21 mouse cellular contexts compared by ENCODE assay signal in the genomic region with DNA sequence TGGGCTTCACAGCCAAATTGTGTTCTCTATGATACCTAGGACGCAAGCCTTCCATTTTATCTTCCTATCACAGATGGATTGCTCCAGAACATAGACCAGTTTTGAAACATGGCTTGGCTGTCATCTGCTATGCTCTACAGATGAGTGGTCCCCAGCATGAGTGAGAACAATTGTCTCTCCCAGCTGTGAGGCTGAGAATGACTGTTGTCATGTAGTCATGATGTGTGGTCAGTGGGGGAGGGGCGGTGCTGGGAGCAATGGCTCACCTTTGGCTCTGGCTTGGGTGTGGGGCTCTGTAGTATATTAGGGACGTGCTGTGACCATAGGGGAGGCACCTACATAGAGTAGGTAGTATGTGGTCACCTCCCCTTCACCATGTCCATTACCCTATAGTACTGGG.
A peak's percentile ranks its signal among the peaks of the same experiment; 100 is the strongest.
DNase-seq lines count a peak whose midpoint lies in the region; TF ChIP-seq lines count a peak whose summit lies in the region.
"Had no signal": no experiment of that assay in that cellular context is flagged by ENCODE, and none has a peak within 500 bp of the region (broad histone marks: within the 10 kb centered on the region; RNA-seq: fewer than 3 reads in every experiment).

No protein-coding gene starts in this region.

- peak overlapping the region; percentile 36; the same call in 1 of the 2 replicates for H3K27ac ChIP-seq in layer of hippocampus, adult 2 months
- H3K27ac ChIP-seq: embryonic facial prominence, embryonic 13.5 days; embryonic facial prominence, embryonic 15.5 days; forebrain, embryonic 10.5 days; forebrain, embryonic 12.5 days had no signal

- no peak overlapping the region for H3K4me3 ChIP-seq in layer of hippocampus, adult 2 months
- H3K4me3 ChIP-seq: embryonic facial prominence, embryonic 13.5 days; embryonic facial prominence, embryonic 15.5 days; erythroblast, embryonic 14.5 days; forebrain, embryonic 10.5 days; forebrain, embryonic 12.5 days had no signal

- TF ChIP-seq CTCF in layer of hippocampus, adult 2 months (conservative IDR thresholded peaks at IDR 0.05), result no peak

- DNase-seq in layer of hippocampus, adult 2 months (ENCODE audit: low spot score in 2 of 2), result no peak
- DNase-seq in layer of hippocampus, adult 9-10 months (ENCODE audit: low spot score), result no peak
- peak; percentile 33 for DNase-seq in thymus, postnatal 4 days
- DNase-seq in thymus, adult 18-20 months, result no peak
- DNase-seq in induced T-regulatory cell, adult 2 months (ENCODE audit: low read depth), result peak; percentile 30
- no peak for DNase-seq in adrenal gland, postnatal 4 days (ENCODE audit: low spot score in 2 of 2)
- DNase-seq: adrenal gland, adult 8-10 months; adrenal gland, postnatal 14 days; adrenal gland, postnatal 36 days; cerebellum, adult 11 months; cerebellum, adult 18-20 months; cerebellum, adult 8-10 months; cerebellum, adult 9-11 months; cerebellum, postnatal 14 days; cerebellum, postnatal 36 days; embryo, embryonic 11 days had no signal

Comparison
In these comparisons a context has a peak if more than half of its experiments do, and no peak if none do; other contexts are left out.
1. DNase-seq: peak in thymus, postnatal 4 days (single experiment) and induced T-regulatory cell, adult 2 months (single experiment); none in layer of hippocampus, adult 2 months (0 of 2), layer of hippocampus, adult 9-10 months (single experiment), thymus, adult 18-20 months (0 of 2) and adrenal gland, postnatal 4 days (0 of 2).